Mouse (Mus musculus) heart, embryonic 15.5 days (tissue): ENCODE measurements around the gene Gm20683. TPM values are rescaled to one million over a fixed set of nuclear protein-coding genes. Genes with fewer than 3 reads are reported as not detected.

ENCODE experiments used
- ATAC-seq: fragments of 200-750 bp; cut with Nextera tagmentation; replicated peaks from 2 replicates; pipeline ENCODE4 v1.8.0; 2017; ENCODE audit warnings: low read depth, moderate TSS enrichment; ENCODE audit not compliant: insufficient number of reproducible peaks, insufficient read depth, low FRiP score
- H3K27ac ChIP-seq: fragments of 300-500 bp; sonication (generic); 2 replicates; pipeline ENCODE4 v1.5.1; 2015; ENCODE audit warnings: mild to moderate bottlenecking, inconsistent platforms
- H3K27me3 ChIP-seq: fragments of 300-500 bp; sonication (generic); 2 replicates; pipeline ENCODE4 v1.6.1; 2015; ENCODE audit warnings: inconsistent platforms
- H3K36me3 ChIP-seq: fragments of 300-500 bp; sonication (generic); 2 replicates; pipeline ENCODE4 v1.6.1; 2015; ENCODE audit warnings: mild to moderate bottlenecking, inconsistent platforms
- H3K4me1 ChIP-seq: fragments of 300-500 bp; sonication (generic); replicated peaks from 2 replicates; pipeline ENCODE4 v1.6.1; 2015; ENCODE audit warnings: inconsistent platforms
- H3K4me2 ChIP-seq: fragments of 300-500 bp; sonication (generic); 2 replicates; pipeline ENCODE4 v1.6.1; 2015; ENCODE audit warnings: inconsistent platforms, mild to moderate bottlenecking, moderate library complexity
- H3K4me3 ChIP-seq: fragments of 300-500 bp; sonication (generic); 2 replicates; pipeline ENCODE4 v1.5.1; 2015; ENCODE audit warnings: mild to moderate bottlenecking, inconsistent platforms
- H3K9ac ChIP-seq: fragments of 300-500 bp; sonication (generic); 2 replicates; pipeline ENCODE4 v1.6.1; 2015; ENCODE audit warnings: mild to moderate bottlenecking, inconsistent platforms
- H3K9me3 ChIP-seq: fragments of 300-500 bp; sonication (generic); replicated peaks from 2 replicates; pipeline ENCODE4 v1.6.1; 2016; ENCODE audit warnings: inconsistent platforms
- WGBS: fragments of 180-500 bp; shearing (Covaris S2); methylation state at CpG from one replicate; pipeline ENCODE4 v1.1.7; 2015; ENCODE audit warnings: mixed read lengths; 5-methylcytosine and 5-hydroxymethylcytosine counted together
- polyA plus RNA-seq: library from polyadenylated mRNA; unstranded; fragments of >200 nt; fragmentation: Nextera tagmentation; extraction: Ambion mirVana; gene quantifications from 2 replicates; pipeline ENCODE4 v1.2.1, GENCODE M21; 2015

The Gm20683 gene
- polyA plus RNA-seq, 1 experiment from 2014 or later: 1.7 TPM

DNA sequence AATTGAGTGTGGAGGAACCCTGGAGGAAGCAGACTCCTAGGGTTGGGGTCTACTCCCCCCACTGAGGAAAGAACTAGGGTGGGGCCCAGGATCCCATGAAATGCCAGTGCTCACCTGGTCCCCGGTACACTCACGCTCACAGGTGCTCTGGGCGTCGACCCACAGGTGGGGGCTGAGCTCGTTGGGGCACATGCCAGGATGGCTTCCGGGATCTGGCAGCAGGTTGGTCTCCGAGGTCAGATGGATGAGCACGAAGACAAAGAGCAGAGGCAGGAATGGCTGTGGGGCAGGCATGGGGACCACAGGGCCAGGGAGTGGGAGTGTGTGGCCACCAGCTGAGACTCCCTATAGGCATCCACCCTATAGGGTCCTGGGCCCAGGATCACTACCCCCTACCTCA lies 38.2 kb upstream of the Gm20683 start:
- Histone ChIP-seq H3K27ac (no peak overlapping the region), H3K4me3 (no peak overlapping the region), H3K9ac (no peak overlapping the region), H3K36me3 (peaks cover 25% of the 10 kb centered on the region), H3K27me3 (no peaks in the 10 kb centered on the region), H3K4me2 (no peak overlapping the region), H3K4me1 (peaks cover 15% of the 10 kb centered on the region), H3K9me3 (no peaks in the 10 kb centered on the region)
- 84% methylated on average over 8 of the region's 8 CpGs for WGBS
- no peak for ATAC-seq

DNA sequence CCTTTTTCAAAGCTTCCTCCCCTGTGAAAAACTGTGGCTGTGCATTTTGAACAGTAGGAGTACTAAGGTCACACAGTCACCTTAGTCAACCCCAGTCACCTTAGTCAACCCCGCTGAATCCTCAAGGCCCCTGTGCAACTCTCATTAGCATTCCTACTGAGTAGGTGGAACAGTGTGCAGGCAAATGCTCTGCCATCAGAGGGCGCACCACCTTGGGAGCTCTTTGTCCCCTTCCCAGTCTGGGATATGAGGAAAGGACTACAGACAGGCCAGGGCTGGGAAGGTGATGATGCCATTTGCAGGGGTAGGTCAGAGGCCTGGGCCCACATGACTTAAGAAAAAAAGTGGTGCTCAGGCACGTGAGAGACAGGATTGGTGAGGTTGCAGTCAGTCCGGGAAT lies 37.7 kb upstream of the Gm20683 start:
- Histone ChIP-seq H3K4me1 (peaks cover 20% of the 10 kb centered on the region), H3K27ac (no peak overlapping the region), H3K9me3 (no peaks in the 10 kb centered on the region), H3K4me3 (no peak overlapping the region), H3K36me3 (peaks cover 20% of the 10 kb centered on the region), H3K4me2 (no peak overlapping the region), H3K27me3 (no peaks in the 10 kb centered on the region), H3K9ac (no peak overlapping the region)
- no peak for ATAC-seq
- WGBS: 65% methylated on average over 4 of the region's 4 CpGs

DNA sequence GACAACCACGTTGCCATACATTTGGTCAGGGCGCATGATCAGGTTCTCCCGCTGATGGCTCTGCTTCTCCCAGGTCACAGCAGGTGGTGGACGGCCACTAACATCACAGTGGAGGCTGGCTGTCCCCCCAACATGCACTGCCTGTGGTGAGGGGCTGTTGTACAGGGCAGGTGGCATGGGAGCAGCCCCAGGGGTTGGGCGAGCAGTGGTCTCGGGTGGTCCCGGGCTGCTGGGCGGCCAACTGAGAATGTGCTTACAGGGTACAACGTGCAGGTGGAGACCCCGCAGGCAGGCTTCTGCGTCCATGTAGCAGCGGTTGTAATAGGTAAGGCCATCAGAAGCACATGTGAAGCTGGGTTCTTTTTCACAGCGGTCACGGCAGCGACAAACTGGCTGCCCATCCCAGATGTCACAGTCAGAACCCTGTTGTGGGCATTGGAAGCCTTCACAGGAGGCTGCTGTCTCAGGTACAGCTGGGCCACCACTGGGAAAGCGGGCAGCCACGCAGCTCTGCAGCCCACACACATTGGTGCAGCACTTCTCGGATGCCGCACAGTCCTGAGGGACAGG lies 37.1 kb upstream of the Gm20683 start:
- Histone ChIP-seq H3K36me3 (peaks cover 15% of the 10 kb centered on the region), H3K9me3 (no peaks in the 10 kb centered on the region), H3K27ac (no peak overlapping the region), H3K9ac (no peak overlapping the region), H3K4me2 (no peak overlapping the region), H3K27me3 (no peaks in the 10 kb centered on the region), H3K4me3 (no peak overlapping the region), H3K4me1 (peaks cover 26% of the 10 kb centered on the region)
- no peak for ATAC-seq
- WGBS: 92% methylated on average over 19 of the region's 19 CpGs

DNA sequence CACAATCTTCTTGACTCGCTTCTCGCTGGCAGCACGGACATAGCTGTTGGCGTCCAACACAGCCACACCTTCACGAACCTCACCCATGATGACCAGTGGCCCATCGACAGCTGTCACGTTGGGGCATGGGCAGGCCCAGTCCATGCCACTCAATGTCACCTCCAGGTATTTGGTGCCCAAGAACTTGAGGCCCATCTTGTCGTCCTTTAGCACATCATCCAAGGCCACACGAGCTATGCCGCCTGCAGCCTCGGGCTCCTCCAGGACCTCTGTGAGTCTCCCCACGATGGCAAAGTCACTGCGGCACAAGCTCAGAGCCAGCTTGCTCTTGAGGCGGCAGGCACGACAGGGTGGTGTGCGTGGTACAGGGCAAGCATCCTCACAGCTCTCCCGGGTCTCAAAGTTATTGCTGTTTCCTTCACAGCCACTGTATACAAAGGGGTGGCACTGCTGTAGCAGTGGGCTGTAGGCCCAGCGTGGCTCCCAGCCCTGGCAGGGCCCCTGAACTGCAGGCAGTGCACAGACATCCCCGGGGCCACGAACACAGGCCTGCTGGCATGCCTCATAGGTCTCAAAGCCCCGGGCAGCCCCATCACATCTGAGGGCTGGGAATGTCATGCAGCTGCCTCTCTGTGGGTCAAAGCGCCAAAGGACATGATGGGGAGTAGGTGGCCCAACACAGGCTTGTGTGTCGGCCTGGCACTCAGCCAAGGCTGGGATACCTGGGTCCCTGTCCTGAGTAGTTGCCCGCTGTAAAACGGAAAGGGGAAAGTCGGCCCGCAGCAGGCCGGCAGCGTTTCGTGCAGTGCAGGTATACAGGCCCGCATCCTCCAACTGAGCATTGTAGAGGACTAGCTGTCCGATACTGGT lies 36.4 kb upstream of the Gm20683 start:
- Histone ChIP-seq H3K36me3 (peaks cover 9% of the 10 kb centered on the region; the same call in 1 of the 2 replicates), H3K9me3 (no peaks in the 10 kb centered on the region), H3K9ac (no peak overlapping the region), H3K27me3 (no peaks in the 10 kb centered on the region), H3K4me2 (no peak overlapping the region), H3K4me1 (peaks cover 26% of the 10 kb centered on the region), H3K27ac (no peak overlapping the region), H3K4me3 (no peak overlapping the region)
- ATAC-seq: no peak
- WGBS: 90% methylated on average over 32 of the region's 32 CpGs

DNA sequence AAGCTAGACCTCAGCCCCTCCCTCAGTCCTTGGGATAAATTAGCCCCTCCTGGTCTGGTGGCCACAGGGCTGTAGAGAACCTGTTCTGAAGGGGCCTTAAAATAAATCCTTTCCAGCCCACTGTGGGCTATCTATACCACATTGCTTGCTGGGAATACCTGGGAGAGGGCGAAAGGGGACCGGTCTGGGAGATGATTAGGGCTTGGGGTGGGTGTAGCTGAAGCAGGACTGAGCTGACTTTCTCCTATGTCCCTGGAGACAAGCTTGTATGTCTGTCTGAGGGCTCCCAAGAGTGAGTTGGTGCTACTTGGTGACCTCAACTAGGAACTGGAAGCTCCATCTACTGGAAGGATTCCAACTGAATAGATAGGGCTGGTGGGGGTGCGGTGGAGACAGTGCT lies 35.5 kb upstream of the Gm20683 start:
- ATAC-seq: no peak
- Histone ChIP-seq H3K27ac (no peak overlapping the region), H3K9ac (no peak overlapping the region), H3K4me3 (0 out of 2 replicates have a peak overlapping the region, but pooled peaks have one; percentile 94), H3K36me3 (no peaks in the 10 kb centered on the region), H3K4me1 (peaks cover 26% of the 10 kb centered on the region), H3K9me3 (no peaks in the 10 kb centered on the region), H3K4me2 (no peak overlapping the region), H3K27me3 (no peaks in the 10 kb centered on the region)
- WGBS: 79% methylated on average over 3 of the region's 3 CpGs

DNA sequence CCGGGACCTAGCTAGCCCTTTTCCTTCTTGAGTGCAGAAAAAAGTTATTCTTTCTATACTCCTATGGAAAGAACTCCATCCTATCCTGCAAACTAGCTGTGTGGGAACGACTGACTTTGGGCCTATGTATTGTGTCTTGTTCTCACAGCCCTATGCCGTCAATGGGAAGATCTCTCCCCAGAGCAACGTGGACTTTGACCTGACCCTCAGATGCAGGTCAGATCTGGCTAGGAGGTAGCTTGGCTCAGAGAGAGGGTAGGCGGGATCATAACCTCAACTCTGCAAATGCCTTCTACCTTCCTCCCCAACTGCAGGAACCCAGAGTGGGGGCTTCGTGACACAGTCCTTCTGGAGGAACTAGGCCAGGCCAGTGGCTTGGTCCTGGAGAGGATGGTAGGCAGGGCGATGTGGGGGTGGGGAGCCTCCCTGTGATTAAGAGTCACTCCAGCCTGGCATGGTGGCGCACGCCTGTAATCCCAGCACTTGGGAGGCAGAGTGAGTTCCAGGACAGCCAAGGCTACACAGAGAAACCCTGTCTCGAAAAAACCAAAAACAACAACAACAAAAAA lies 34.9 kb upstream of the Gm20683 start:
- Histone ChIP-seq H3K9me3 (no peaks in the 10 kb centered on the region), H3K4me2 (peak overlapping the region; percentile 92), H3K27ac (no peak overlapping the region), H3K27me3 (no peaks in the 10 kb centered on the region), H3K4me1 (peaks cover 26% of the 10 kb centered on the region), H3K4me3 (peak overlapping the region; percentile 94), H3K36me3 (no peaks in the 10 kb centered on the region), H3K9ac (peak overlapping the region; percentile 81; the same call in 1 of the 2 replicates)
- no peak for ATAC-seq
- WGBS: 76% methylated on average over 10 of the region's 10 CpGs

DNA sequence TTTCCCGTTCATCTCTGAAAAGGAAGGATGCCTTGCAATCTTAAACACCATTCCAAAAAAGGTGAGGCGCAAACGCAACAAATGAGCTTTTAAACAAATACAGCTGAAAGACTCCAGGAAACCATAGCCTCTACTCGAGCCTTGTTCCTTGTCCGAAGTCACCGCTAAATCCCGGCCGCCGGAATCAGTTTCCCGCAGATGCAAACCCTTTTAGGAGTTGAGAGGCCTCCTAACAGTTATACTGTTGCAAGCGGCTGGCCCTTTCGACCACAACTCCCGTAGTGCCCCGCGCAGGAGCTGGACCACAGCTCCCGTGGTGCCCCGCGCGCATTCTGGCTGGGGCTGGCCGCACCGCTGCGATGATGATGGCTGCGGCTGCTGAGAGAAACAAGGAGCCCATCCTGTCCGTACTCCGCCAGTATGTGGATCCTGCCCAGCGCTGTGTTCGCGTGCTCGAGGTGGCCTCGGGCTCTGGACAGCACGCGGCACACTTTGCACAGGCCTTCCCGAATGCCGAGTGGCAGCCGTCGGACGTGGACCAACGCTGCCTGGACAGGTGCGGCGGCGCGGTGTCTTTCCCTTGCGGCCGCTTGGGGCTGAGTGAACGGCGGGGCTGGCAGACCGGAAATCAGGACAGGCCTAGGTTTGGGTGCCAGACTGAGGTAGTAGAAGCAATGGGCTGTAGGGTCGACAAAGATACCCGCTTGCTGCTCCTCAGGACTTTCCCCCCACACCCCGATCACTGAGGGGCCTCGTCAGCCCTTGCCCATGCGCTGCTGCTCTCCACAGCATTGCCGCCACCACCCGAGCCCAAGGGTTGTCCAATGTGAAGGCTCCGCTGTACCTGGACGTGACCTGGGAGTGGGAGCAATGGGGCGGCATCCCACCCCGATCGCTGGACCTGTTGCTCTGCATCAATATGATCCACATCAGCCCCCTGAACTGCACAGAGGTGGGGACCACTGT lies 33.9 kb upstream of the Gm20683 start:
- peak overlapping the region; percentile 81 for H3K9ac ChIP-seq
- no peaks in the 10 kb centered on the region for H3K36me3 ChIP-seq
- peak overlapping the region; percentile 96 for H3K27ac ChIP-seq
- H3K9me3 ChIP-seq: no peaks in the 10 kb centered on the region
- H3K4me3 ChIP-seq: peak overlapping the region; percentile 94
- H3K4me2 ChIP-seq: peak overlapping the region; percentile 92
- 2% methylated on average over 59 of the region's 59 CpGs for WGBS
- peaks cover 26% of the 10 kb centered on the region for H3K4me1 ChIP-seq
- no peaks in the 10 kb centered on the region for H3K27me3 ChIP-seq
- ATAC-seq: peak; percentile 89

DNA sequence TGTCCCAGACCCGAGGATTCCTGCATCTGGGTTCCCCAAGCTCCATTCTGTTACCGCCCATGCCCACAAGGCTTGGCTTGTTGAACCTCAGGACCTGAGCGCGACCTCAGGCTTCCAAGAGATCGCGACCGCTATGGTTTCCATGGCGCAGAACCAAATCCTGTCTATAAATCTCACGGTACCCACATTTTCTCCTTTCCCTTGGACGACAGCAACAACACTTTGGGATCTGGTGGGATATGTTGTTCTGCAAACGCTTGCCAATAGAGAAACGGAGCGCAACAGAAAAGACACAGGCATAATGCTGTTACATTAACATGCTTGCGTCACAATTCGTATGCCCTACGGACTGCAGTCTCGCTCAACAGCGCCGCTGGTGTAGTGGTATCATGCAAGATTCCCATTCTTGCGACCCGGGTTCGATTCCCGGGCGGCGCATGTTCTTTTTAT lies 33.2 kb upstream of the Gm20683 start, which contains the start of gene Mettl26:
Gene Mettl26 (plus strand): TSS at position 354 of the 450 bp plus-strand sequence.
- peak within 1 kb of the TSS; percentile 92 for H3K4me2 ChIP-seq
- H3K36me3 ChIP-seq: no peaks in the 10 kb centered on the region
- under 1% methylated on average over 25 of the region's 25 CpGs for WGBS
- H3K4me1 ChIP-seq: peaks cover 26% of the 10 kb centered on the region
- peak within 1 kb of the TSS; percentile 96 for H3K27ac ChIP-seq
- no peaks in the 10 kb centered on the region for H3K9me3 ChIP-seq
- peak; percentile 65 for ATAC-seq
- no peaks in the 10 kb centered on the region for H3K27me3 ChIP-seq
- peak within 1 kb of the TSS; percentile 94 for H3K4me3 ChIP-seq
- H3K9ac ChIP-seq: peak within 1 kb of the TSS; percentile 81

DNA sequence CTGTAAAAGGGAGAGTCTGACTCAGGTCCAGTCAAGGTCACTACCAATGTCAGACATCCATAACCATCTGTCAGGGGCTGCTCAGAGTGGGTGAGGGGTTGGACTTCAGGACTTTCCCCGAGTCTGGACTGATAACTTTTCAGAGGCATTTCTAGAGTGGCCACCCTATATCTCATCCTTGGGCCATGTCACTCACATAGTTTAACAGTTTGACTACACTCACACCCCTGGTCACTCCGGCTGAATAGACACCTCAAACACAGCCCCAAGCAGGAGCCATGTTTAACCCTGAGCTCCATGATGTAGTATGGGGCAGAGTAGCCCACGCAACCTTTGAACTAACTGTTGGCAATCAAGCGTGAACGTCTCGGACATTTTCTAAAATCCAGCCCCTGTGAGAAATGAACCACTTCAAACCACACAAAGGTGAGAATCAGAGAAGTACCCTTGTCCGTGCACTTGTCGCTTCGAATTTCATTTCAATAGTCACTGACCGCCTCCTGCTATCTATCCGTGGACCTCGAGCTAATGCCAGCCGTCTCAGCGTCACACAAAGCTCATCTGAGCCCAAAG lies 32.7 kb upstream of the Gm20683 start:
- Histone ChIP-seq H3K4me2 (peak overlapping the region; percentile 92), H3K4me3 (peak overlapping the region; percentile 94), H3K9me3 (no peaks in the 10 kb centered on the region), H3K36me3 (no peaks in the 10 kb centered on the region), H3K9ac (peak overlapping the region; percentile 54), H3K27me3 (no peaks in the 10 kb centered on the region), H3K4me1 (peaks cover 26% of the 10 kb centered on the region), H3K27ac (peak overlapping the region; percentile 96)
- ATAC-seq: no peak
- WGBS: 10% methylated on average over 14 of the region's 14 CpGs

DNA sequence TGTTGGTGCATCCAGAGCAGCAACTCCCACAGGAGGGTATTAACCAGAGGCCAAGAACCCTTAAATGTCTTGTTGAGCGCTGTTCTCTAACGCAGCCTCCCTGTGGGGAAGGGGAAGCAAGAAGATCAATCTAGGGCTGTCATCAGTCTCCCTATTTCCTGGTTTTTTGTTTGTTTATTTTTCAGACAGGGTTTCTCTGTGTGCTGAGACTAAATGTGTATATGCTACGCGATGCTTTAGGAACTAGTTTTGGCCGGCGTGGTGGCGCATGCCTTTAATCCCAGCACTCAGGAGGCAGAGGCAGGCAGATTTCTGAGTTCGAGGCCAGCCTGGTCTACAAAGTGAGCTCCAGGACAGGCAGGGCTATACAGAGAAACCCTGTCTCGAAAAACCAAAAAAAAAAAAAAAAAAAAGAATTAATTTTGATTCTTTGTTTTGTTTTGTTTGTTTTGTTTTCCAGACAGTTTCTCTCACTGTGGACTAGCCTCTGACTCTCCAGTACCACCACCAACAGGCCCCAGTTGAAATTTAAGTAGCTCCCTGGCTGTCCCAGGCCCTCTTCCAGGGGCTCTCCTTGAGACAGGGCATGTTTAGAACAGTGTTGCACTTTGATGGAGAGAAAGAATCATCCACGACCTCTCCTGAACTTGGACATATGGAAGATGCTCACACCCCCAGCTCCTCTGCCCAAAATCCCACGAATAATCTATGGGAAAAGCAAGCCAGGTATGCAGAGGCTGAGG lies 32.0 kb upstream of the Gm20683 start:
- Histone ChIP-seq H3K9me3 (no peaks in the 10 kb centered on the region), H3K9ac (no peak overlapping the region), H3K27ac (peak overlapping the region; percentile 96; the same call in 1 of the 2 replicates), H3K4me3 (peak overlapping the region; percentile 94), H3K4me2 (peak overlapping the region; percentile 92), H3K36me3 (no peaks in the 10 kb centered on the region), H3K27me3 (no peaks in the 10 kb centered on the region), H3K4me1 (peaks cover 29% of the 10 kb centered on the region)
- no peak for ATAC-seq
- 74% methylated on average over 11 of the region's 11 CpGs for WGBS
